Mouse (Mus musculus) macrophage (primary cell): ENCODE measurements around the gene Sez6l. TPM values are rescaled to one million over a fixed set of nuclear protein-coding genes. Genes with fewer than 3 reads are reported as not detected.

ENCODE experiments used
- H3K27ac ChIP-seq: fragments of 350-480 bp; formaldehyde crosslinking; 2 replicates; pipeline ENCODE4 v1.9.0; 2021
- H3K36me3 ChIP-seq: fragments of 350-480 bp; formaldehyde crosslinking; 2 replicates; pipeline ENCODE4 v1.9.0; 2021; ENCODE audit errors: inconsistent target
- H3K4me3 ChIP-seq: fragments of 350-480 bp; formaldehyde crosslinking; 2 replicates; pipeline ENCODE4 v1.9.0; 2021; ENCODE audit errors: inconsistent target
- H3K79me2 ChIP-seq: fragments of 350-480 bp; formaldehyde crosslinking; 2 replicates; pipeline ENCODE4 v1.9.0; 2021; ENCODE audit errors: inconsistent target
- WGBS: methylation state at CpG from one replicate; pipeline ENCODE4 v1.1.7; 2026; ENCODE audit warnings: inconsistent platforms; ENCODE audit not compliant: missing documents; 5-methylcytosine and 5-hydroxymethylcytosine counted together
- polyA plus RNA-seq: library from polyadenylated mRNA; stranded (reverse); fragments of 250-400 nt; gene quantifications from 3 replicates; pipeline ENCODE4 v1.2.4, GENCODE M21; 2018; ENCODE audit warnings: inconsistent platforms

Sez6l gene
- polyA plus RNA-seq, 1 experiment from 2014 or later: not detected

DNA sequence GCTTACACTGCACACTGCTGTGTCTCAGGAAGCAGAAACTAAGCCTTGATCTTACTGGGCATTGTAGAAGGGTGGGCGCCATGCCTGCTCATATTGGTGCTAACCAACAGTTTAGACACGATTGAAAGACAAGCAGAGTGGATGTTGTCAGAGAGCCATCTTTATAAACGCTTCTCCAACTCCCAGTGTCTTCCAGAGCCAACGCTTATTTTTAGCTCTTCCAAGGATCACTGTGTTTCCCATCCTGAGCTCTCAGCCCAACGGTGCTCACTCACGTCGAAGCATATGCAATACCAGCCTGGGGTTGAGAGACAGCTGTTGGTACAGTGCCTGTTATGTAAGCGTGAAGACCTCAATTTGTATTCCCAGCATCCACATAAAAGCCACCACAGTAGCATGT, 66.6 kb downstream of the Sez6l start:
- H3K4me3 ChIP-seq: no peak overlapping the region
- no peak overlapping the region for H3K27ac ChIP-seq
- H3K36me3 ChIP-seq: no peaks in the 10 kb centered on the region
- WGBS: 80% methylated on average over 8 of the region's 8 CpGs
- H3K79me2 ChIP-seq: no peaks in the 10 kb centered on the region

DNA sequence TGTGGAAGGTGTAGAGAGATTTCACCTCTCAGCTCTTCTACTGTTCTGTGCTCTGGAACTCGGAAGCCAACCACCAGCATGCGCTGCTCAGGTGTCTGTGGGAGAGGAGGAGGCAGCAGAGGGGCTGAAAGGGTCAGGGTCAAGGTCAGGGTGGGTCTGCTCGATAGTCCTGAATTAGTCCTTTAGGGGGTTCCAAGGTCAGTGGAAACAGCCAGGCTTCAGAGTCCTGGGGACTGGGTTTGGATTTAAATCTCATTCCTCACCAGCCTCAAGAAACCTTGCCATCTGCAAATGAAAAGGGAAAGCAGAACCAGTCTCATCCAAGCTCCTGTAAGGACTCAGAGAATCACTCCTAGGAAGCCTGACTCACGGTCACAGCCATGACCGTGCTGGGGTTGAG, 67.1 kb downstream of the Sez6l start:
- 72% methylated on average over 5 of the region's 5 CpGs for WGBS
- Histone ChIP-seq H3K27ac (no peak overlapping the region), H3K36me3 (no peaks in the 10 kb centered on the region), H3K79me2 (no peaks in the 10 kb centered on the region), H3K4me3 (no peak overlapping the region)

DNA sequence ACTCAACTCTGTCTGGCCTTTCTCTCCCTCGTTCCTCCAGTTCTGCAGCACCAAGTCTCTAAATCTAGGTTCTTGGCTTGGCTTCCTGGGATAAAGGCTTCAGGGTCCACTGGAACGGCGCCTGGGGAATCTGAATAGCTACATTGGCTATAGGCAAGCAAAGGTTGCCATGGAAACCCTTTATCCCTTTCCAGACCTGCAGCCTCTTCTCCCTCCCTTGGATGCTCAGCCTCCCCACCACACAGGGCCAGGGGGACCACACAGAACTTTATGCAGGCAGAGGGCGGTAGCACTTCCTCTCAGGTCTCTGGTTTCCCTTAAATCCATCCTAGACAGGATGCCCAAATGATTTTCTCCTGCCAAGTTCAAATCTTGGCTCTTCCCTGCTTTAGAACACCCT, 71.4 kb downstream of the Sez6l start:
- 72% methylated on average over 4 of the region's 4 CpGs for WGBS
- Histone ChIP-seq H3K27ac (no peak overlapping the region), H3K4me3 (no peak overlapping the region), H3K36me3 (no peaks in the 10 kb centered on the region), H3K79me2 (no peaks in the 10 kb centered on the region)

DNA sequence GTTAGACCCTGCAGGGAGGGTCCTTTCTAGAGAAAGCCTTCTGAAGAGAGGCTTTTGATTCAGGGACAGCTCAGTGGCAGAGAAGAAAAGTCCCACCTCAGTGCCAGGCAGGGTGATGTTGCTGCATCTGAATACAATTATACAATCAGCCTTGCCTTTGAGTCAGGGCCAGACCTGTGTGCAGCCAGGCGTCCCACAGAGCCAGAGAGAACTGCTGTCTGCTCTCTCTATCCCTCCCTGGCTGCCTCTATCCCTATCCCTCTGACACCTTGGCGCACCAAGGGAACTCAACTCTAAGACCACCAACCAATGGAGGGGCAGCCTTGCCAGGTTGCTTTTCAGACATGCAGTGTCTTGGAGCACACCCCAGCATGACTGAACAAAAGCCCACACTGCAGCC, 75.6 kb downstream of the Sez6l start:
- no peaks in the 10 kb centered on the region for H3K79me2 ChIP-seq
- no peak overlapping the region for H3K27ac ChIP-seq
- no peaks in the 10 kb centered on the region for H3K36me3 ChIP-seq
- 81% methylated on average over 2 of the region's 2 CpGs for WGBS
- H3K4me3 ChIP-seq: no peak overlapping the region

DNA sequence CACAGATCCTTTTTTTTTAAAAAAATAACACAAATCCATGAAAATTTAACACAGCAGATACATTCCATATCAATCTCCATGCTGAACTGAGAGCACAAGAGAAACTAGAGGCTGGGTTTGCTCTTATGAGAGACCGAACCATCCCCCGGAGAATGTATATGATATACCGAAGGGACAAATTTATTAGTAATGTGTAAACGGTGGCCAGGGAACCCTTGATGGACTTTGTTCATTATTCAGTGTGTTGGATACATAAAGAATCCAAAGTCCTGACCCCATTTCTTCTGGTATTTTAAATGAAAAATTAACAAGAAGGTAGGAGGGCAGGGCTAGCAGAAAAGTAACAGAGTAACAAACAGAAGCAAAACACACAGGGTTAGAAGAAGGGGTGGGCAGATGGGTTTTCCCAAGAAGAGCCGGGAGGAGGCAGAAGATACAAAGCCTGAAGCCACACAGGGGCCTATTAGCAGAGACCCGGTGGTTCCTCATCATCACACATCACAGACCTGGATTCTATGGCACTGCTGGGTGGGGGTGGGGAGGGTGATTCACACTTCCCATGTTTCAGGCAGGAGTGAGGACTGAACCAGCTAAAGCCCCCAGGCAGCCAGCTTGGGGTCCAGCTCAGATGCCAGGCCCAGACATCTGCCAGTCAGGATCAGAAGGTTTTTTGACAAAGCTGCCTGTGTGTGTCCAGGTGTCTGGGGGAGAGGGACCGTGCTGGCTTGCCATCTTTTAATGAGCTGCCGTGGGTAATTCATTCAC, 76.9 kb downstream of the Sez6l start:
- WGBS: 77% methylated on average over 8 of the region's 8 CpGs
- H3K36me3 ChIP-seq: no peaks in the 10 kb centered on the region
- H3K79me2 ChIP-seq: no peaks in the 10 kb centered on the region
- no peak overlapping the region for H3K4me3 ChIP-seq
- no peak overlapping the region for H3K27ac ChIP-seq

DNA sequence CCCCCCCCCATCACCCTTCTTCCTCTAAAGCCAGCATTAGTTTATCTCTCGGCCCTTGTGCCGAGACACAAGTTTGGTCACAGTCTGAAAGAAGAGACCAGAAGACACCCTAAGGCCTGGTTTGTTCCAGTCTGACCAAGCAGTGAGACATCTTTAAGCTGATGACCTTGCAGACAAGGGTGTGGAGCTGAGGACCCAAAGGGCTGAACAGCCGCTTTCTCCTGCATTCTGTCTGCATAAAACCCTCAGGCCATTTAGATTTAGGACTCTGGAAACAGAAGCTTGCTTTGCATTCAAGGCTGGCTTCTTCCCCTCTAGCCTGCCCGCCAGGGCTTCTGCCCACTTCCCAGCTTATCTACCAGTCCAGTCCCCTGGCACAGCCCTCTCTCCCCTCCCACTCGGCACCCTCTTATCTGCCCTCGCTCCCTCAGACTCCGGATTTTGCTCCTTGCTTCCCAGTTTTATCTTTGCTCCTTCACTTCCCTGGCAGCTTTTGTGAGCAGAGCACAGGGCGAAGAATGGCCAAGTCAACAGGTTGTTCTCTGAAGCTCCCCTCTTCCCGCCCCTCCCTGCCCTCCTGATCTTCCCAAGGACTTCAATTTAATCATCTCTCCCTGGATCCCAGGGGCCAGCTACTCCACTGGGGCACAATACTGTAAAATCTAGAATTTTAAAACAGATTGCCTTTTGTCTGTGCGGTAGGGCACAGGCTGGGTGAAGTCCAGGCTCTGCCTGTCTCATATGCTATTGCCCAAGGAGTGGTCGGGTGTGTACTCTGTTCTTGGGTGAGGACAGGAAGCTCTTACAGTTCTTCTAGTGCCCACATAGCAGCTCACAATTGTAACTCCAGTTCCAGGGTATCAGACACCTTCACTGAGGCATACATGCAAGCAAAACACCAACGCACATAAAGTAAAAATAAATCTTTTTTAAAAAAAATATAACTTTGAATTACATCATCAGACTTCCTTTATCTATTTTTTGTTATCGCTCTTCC, 77.8 kb downstream of the Sez6l start:
- 76% methylated on average over 13 of the region's 13 CpGs for WGBS
- H3K27ac ChIP-seq: no peak overlapping the region
- H3K4me3 ChIP-seq: no peak overlapping the region
- H3K79me2 ChIP-seq: no peaks in the 10 kb centered on the region
- no peaks in the 10 kb centered on the region for H3K36me3 ChIP-seq

DNA sequence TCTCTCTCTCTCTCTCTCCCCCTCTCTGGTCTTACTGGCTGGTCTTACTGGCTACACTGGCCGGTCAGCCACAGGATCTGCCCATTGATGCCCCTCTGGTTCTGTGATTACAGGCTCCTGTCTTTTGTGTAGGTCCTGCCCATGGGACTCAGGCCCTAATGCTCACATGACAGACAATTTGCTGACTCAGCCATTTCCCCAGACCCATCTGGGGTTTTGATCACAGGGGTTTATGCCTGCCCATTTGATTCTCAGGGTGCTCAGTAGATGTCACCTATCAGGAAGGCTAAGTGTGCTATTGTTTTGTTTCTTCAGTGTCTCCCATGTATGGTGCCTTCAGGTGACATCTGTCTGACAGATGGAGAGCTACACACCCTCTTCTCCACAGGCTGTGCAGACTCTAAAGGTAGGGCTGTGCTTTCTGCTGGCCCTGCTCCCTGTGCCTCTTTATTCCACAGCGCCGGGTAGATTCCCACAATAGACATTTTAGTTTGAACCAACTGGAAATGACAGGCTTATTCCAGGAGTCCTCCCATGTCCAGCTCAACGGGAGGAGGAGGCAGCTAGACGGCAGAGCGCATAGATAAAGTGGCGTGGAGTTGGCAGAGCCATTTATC, 80.1 kb downstream of the Sez6l start:
- H3K36me3 ChIP-seq: no peaks in the 10 kb centered on the region
- 91% methylated on average over 7 of the region's 7 CpGs for WGBS
- no peak overlapping the region for H3K4me3 ChIP-seq
- H3K79me2 ChIP-seq: no peaks in the 10 kb centered on the region
- no peak overlapping the region for H3K27ac ChIP-seq

DNA sequence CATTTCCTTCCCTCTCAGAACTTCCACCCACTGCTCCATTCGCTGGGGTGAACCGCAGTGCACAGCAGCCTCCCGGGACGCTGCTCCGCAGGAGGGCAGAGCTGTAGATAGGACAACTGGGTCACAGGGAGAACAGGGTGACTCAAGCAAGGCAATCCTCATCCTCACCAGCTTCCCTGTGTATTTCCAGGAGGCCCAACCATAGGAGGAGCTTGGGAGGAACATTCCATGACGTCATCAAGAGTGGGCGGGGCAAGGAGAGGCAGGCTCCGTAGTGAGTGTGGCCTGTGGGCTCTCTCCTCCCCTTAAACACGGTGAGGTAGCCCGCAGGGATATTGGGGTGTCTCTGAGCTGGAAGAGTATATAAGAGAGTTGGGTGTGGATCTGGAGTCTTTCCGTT, 83.5 kb downstream of the Sez6l start:
- no peaks in the 10 kb centered on the region for H3K79me2 ChIP-seq
- 42% methylated on average over 11 of the region's 11 CpGs for WGBS
- H3K27ac ChIP-seq: no peak overlapping the region
- H3K36me3 ChIP-seq: no peaks in the 10 kb centered on the region
- H3K4me3 ChIP-seq: no peak overlapping the region

DNA sequence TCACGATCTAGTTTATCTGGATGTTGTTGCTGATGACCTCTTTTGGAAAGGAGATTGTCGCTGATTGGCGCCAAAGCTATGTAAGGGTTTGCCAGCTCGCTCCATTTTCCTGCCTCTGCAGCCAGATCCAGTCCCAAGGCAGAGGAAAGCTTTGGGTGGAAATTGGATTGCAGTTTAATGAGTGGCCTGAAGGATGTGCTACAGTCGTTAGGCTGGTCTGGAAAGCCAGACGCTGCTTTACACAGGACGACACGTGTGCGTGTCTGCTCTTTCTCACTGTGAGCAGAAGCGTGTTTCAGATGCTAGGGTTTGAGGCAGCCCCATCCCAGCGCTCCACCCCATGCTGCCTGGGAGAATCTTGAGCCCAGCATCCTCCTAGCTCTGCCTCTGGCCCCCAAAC, 85.5 kb downstream of the Sez6l start:
- Histone ChIP-seq H3K79me2 (no peaks in the 10 kb centered on the region), H3K27ac (no peak overlapping the region), H3K4me3 (no peak overlapping the region), H3K36me3 (no peaks in the 10 kb centered on the region)
- 49% methylated on average over 11 of the region's 11 CpGs for WGBS

DNA sequence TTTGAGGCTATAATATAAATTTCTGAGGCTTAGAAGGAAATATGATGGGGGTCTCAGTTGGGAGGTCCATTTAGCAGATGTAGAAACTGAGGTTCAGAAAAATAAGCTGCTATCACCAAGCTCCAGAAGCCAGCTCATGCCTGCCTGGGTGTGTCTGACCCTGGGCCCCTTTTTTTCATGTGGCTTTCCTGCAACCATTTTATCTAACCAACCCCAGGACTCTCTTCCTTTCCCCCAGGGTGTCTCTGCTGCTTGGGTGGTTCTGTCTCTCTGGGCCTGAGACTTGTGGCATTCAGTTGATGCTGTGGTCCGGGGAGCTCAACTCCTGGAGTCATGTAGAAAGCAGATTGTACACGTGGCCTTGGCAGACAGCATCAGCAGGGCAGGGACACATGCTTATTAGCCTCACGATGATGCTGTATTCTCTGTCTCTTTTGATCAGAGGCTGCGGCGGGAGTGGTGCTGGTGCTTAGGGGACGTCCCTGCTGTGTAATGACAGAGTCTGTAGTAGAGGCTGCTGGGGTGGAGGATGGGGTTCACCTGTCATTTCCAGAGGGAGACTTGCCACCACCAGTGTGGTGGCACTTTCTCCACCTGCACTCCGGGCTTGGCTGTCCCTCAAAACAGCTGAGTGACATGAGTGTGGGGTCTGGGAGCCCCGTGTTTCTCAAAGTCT, 88.7 kb downstream of the Sez6l start:
- Histone ChIP-seq H3K27ac (no peak overlapping the region), H3K36me3 (no peaks in the 10 kb centered on the region), H3K79me2 (no peaks in the 10 kb centered on the region), H3K4me3 (no peak overlapping the region)
- WGBS: 79% methylated on average over 8 of the region's 8 CpGs

DNA sequence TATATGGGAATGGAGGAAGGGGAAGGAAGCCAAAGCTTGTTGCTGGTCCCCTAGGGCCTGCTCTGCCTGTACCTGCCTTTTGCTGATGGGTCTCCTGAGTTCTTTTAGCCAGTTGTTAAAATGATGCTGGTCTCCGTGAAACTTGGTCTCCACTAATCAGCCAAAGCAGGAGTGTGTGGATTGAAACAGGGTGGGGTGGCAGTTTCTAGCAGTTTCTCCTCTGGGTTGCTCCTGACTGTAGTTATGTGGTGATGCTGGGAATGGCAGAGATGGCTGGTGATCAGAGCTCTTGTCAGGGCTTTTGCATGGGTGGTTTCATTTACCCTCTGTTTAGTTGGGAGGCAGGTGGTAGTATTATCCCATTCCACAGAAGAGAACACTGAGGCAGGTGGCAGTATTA, 89.5 kb downstream of the Sez6l start:
- no peaks in the 10 kb centered on the region for H3K36me3 ChIP-seq
- WGBS: 100% methylated on average over 1 of the region's 1 CpGs

DNA sequence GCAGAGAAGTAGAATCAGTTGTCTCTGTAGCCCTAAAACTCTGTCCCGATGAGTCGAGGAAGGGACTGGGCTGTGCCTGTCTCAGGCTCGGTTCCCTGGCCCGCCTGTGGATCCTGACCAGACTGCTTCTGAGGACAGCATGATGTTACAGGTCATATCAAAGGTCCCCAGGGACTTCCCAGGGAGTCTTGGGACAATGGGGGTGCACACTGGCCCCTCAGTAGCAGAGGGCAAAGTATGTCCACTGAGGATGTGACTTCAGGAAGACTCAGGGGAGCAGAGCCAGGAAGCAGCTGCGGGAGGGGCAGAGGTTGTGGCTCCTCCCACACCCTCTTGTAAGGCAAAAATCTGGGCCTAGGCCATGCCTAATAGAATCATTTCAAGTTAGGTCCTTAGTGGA, 90.6 kb downstream of the Sez6l start:
- Histone ChIP-seq H3K4me3 (no peak overlapping the region), H3K36me3 (no peaks in the 10 kb centered on the region), H3K79me2 (no peaks in the 10 kb centered on the region), H3K27ac (no peak overlapping the region)
- 68% methylated on average over 5 of the region's 5 CpGs for WGBS

More for the DNA sequence above, 89.5 kb downstream of the Sez6l start:
- H3K4me3 ChIP-seq: no peak overlapping the region
- H3K79me2 ChIP-seq: no peaks in the 10 kb centered on the region
- H3K27ac ChIP-seq: no peak overlapping the region

DNA sequence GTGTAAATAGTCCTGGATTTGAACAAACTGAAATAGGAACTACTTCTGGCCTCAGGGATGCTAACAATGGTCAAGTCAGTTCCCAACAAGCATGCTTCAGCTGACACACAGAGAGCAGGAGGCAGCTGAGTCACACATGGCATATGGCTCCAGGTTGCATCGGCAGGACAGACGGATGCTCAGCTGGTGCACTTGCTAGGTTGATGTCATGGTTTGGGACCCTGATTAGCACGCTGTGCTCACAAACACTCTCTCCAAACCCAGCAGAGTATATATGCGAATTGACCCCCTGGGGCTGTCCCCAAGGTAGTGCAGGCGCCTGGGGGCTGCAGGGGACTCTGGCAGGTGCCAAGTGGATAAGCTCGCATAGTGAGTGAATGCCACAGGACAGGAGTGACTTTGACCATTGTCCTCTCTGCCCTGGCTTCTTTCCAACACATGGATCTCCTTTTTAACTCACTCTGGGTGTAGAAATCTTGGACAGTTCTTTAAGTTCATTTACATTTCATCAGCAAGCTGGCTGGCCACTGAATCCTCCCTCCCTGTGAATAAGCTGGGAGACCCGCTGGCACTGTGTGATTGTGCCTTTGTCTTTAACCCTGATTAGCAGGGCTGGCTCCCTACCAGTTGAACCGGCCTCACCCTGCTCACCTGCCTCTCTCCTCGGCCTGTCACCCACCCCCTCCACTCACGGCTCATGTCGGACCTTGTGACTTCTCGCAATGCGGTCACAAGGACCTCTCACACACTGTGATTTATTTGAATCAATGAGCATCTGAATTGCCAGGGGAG, 91.9 kb downstream of the Sez6l start:
- Histone ChIP-seq H3K27ac (no peak overlapping the region), H3K79me2 (no peaks in the 10 kb centered on the region), H3K4me3 (no peak overlapping the region), H3K36me3 (no peaks in the 10 kb centered on the region)
- WGBS: 54% methylated on average over 10 of the region's 13 CpGs

DNA sequence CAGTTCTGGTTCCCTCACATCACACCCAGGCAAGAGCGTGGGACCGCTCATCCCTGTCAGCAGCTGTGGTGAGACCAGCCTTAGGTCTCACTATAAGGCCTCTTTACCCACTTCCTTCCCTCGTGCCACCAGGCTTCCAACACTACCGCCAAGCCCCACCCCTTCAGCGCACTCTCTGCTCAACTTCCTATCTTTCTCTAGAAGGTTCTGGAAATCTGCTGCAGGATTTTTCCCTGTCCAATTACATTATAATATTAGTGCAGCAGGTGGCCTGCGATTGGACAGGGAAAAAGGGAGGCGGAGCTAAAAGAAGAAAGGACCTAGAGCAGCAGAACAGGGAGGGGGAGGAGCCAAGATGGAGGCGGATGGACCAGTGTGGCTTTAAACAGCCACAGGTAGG, 94.0 kb downstream of the Sez6l start:
- H3K27ac ChIP-seq: no peak overlapping the region
- no peaks in the 10 kb centered on the region for H3K79me2 ChIP-seq
- H3K36me3 ChIP-seq: no peaks in the 10 kb centered on the region
- 17% methylated on average over 7 of the region's 8 CpGs for WGBS
- H3K4me3 ChIP-seq: no peak overlapping the region
